Mouse (Mus musculus): ENCODE measurements at regions not wholly inside any gene's neighbourhood (a gene's known extent, or its start where the extent isn't known, plus 50 kb on each side); places are given as distances from the start of the nearest gene placed in this dataset.

DNA sequence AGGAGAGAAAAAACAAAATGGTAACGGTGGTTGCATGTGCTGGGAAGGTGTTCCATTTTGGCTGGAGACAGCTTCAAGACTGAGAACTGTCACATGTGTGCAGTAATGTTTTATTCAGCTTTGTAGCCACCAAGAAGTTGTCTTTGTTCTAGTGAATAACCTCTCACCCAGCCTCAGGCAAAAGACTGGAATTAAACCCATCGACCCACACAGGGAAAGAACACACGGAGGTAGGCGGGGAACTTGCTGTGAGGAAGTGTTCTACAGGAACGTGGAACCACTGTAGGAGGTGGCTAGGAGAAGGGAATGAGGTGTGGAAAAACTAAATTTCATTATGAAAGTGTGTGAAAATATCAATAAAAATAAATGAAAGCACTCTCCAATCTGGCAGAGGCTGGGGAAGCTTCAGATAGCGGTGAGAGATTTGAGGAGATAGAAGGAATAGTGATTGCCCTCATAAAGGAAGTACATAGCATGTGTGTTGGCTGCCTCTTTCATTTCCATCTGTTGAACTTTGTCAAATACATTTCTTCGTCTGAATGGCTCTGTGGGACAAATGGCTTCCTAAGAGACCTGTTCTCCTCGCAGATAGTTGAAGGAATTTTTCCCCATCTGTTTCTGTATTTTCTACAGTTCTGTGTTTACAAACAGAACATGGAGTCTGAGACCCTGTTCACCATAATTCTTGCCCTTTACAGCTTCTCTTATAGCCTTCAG, 286.9 kb upstream of the Zic1 start:
- ATAC-seq (ENCODE audit: insufficient number of reproducible peaks, low FRiP score, low TSS enrichment, low read depth) (no peak), DNase-seq (ENCODE audit: low spot score) (no peak)
- Histone ChIP-seq H3K9me3 (ENCODE audit: control insufficient read depth, low read length) (no peaks in the 10 kb centered on the region), H3K27me3 (ENCODE audit: control insufficient read depth, insufficient read depth, low read length) (no peaks in the 10 kb centered on the region), H3K9ac (ENCODE audit: low read length) (no peak overlapping the region), H3K4me3 (ENCODE audit: low read depth, low read length) (no peak overlapping the region), H3K27ac (replicated peaks; ENCODE audit: low read depth, low read length) (no peak overlapping the region), H3K4me2 (ENCODE audit: low read depth, severe bottlenecking) (no peak overlapping the region), H3K36me3 (ENCODE audit: control insufficient read depth, insufficient read depth, low read length) (no peaks in the 10 kb centered on the region), H3K4me1 (ENCODE audit: control insufficient read depth, insufficient read depth, low read length) (no peaks in the 10 kb centered on the region)
- 75% methylated on average over 8 of the region's 8 CpGs for WGBS

- Histone ChIP-seq H3K27me3 (ENCODE audit: control insufficient read depth, insufficient read depth, low read length) (no peaks in the 10 kb centered on the region), H3K4me1 (ENCODE audit: control insufficient read depth, insufficient read depth, low read length) (no peaks in the 10 kb centered on the region), H3K36me3 (ENCODE audit: control insufficient read depth, insufficient read depth, low read length) (no peaks in the 10 kb centered on the region), H3K9me3 (ENCODE audit: control insufficient read depth, low read length) (no peaks in the 10 kb centered on the region), H3K9ac (ENCODE audit: low read length) (no peak overlapping the region), H3K4me2 (ENCODE audit: low read depth, severe bottlenecking) (no peak overlapping the region), H3K4me3 (ENCODE audit: low read depth, low read length) (no peak overlapping the region), H3K27ac (replicated peaks; ENCODE audit: low read depth, low read length) (no peak overlapping the region)
- ATAC-seq (ENCODE audit: insufficient number of reproducible peaks, low FRiP score, low TSS enrichment, low read depth) (no peak), DNase-seq (ENCODE audit: low spot score) (no peak)
- 85% methylated on average over 2 of the region's 2 CpGs for WGBS
Measured at GRCm38 (mm10) chr9:91610401-91610800, 244.8 kb upstream of the Zic1 start.

DNA sequence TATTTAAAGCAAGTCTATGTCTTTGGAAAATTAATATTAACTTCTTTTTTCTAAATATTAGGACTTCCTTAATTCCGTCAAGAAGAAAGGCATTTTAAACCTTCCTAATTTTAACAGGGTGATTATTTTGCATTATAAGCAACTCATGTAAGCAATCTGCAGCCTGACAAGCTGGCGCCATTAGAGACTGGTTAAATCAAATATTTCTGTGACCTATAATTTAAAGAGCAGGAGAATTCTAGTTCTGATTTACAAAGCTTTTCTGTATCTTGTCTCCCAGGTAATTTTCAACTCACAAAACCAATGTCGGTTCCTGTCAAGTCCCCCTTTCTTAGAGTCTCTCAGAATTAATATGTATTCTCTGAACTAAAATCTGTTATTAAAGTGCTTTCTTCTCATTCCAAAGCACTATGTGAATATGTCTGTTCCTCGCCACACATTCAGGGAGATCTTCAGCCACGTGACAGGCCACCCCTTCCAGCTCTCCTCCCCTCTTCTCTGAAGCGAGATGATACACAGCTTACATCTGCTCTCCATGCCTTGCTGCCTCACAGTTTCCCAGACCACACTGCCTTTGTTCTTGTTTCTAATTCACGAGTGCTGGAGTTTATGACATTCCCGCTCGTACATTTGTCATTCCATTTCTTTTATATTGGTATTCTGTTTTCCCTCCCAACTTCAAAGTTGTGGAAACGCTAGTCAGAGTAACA, 244.0 kb upstream of the Zic1 start:
- 50% methylated on average over 10 of the region's 10 CpGs for WGBS
- Histone ChIP-seq H3K36me3 (ENCODE audit: control insufficient read depth, insufficient read depth, low read length) (no peaks in the 10 kb centered on the region), H3K27me3 (ENCODE audit: control insufficient read depth, insufficient read depth, low read length) (no peaks in the 10 kb centered on the region), H3K4me3 (ENCODE audit: low read depth, low read length) (no peak overlapping the region), H3K9ac (ENCODE audit: low read length) (no peak overlapping the region), H3K4me1 (ENCODE audit: control insufficient read depth, insufficient read depth, low read length) (no peaks in the 10 kb centered on the region), H3K4me2 (ENCODE audit: low read depth, severe bottlenecking) (no peak overlapping the region), H3K27ac (replicated peaks; ENCODE audit: low read depth, low read length) (no peak overlapping the region), H3K9me3 (ENCODE audit: control insufficient read depth, low read length) (no peaks in the 10 kb centered on the region)
- ATAC-seq (ENCODE audit: insufficient number of reproducible peaks, low FRiP score, low TSS enrichment, low read depth) (no peak), DNase-seq (ENCODE audit: low spot score) (peak; percentile 21)

DNA sequence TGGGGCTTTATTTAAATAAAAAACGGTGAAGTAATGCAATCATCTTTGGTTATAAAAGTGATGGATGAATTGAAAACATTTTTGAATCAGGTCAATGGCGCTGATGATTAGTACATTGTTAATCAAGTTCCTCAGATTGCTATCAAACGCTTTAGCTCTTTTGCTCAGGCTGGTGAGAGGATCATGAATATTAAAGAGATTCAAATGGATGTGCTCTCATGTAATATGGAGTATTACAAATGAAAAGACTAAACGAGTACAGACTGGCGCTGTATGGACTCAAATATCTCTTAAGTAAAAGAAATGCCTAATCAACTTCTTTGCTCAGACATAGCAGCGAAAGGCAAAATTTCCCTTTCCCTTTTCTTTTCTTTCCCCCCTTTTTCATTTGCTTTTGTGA, 236.1 kb upstream of the Zic1 start:
- H3K36me3 ChIP-seq (ENCODE audit: control insufficient read depth, insufficient read depth, low read length), result no peaks in the 10 kb centered on the region
- no peaks in the 10 kb centered on the region for H3K27me3 ChIP-seq (ENCODE audit: control insufficient read depth, insufficient read depth, low read length)
- H3K27ac ChIP-seq (replicated peaks; ENCODE audit: low read depth, low read length), result no peak overlapping the region
- no peak overlapping the region for H3K9ac ChIP-seq (ENCODE audit: low read length)
- ATAC-seq (ENCODE audit: insufficient number of reproducible peaks, low FRiP score, low TSS enrichment, low read depth), result no peak
- WGBS, result 80% methylated on average over 6 of the region's 6 CpGs
- no peak overlapping the region for H3K4me3 ChIP-seq (ENCODE audit: low read depth, low read length)
- H3K4me2 ChIP-seq (ENCODE audit: low read depth, severe bottlenecking), result no peak overlapping the region
- no peak for DNase-seq (ENCODE audit: low spot score)
- H3K9me3 ChIP-seq (ENCODE audit: control insufficient read depth, low read length), result no peaks in the 10 kb centered on the region
- H3K4me1 ChIP-seq (ENCODE audit: control insufficient read depth, insufficient read depth, low read length), result no peaks in the 10 kb centered on the region

DNA sequence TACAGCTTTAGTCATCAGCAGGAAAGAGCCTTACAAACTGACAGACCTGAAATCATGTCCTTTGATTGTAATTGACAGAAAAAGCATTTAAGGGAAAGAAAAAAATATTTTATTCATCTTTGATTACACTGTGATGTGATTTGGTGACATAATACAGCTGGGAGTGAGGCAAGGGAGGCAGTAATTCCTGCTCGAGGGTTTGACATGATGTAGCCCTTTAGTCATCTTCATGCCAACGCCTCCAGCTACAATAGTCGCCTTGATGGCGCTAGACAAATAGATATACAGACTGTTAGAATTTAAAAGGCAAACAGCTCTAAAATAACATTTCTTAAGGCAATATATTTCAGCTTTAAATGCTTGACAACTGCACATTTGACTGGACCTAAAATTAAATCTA, 226.3 kb upstream of the Zic1 start:
- Histone ChIP-seq H3K9me3 (ENCODE audit: control insufficient read depth, low read length) (no peaks in the 10 kb centered on the region), H3K4me1 (ENCODE audit: control insufficient read depth, insufficient read depth, low read length) (no peaks in the 10 kb centered on the region), H3K9ac (ENCODE audit: low read length) (no peak overlapping the region), H3K27ac (replicated peaks; ENCODE audit: low read depth, low read length) (no peak overlapping the region), H3K4me2 (ENCODE audit: low read depth, severe bottlenecking) (no peak overlapping the region), H3K36me3 (ENCODE audit: control insufficient read depth, insufficient read depth, low read length) (no peaks in the 10 kb centered on the region), H3K27me3 (ENCODE audit: control insufficient read depth, insufficient read depth, low read length) (no peaks in the 10 kb centered on the region), H3K4me3 (ENCODE audit: low read depth, low read length) (no peak overlapping the region)
- DNase-seq (ENCODE audit: low spot score), result no peak
- ATAC-seq (ENCODE audit: insufficient number of reproducible peaks, low FRiP score, low TSS enrichment, low read depth), result no peak
- 71% methylated on average over 4 of the region's 4 CpGs for WGBS

GRCm38 (mm10) chr9:91588756-91589155, 223.1 kb upstream of the Zic1 start:
- Histone ChIP-seq H3K4me2 (ENCODE audit: low read depth, severe bottlenecking) (no peak overlapping the region), H3K27ac (replicated peaks; ENCODE audit: low read depth, low read length) (no peak overlapping the region), H3K4me3 (ENCODE audit: low read depth, low read length) (no peak overlapping the region), H3K27me3 (ENCODE audit: control insufficient read depth, insufficient read depth, low read length) (no peaks in the 10 kb centered on the region), H3K9me3 (ENCODE audit: control insufficient read depth, low read length) (no peaks in the 10 kb centered on the region), H3K9ac (ENCODE audit: low read length) (no peak overlapping the region), H3K36me3 (ENCODE audit: control insufficient read depth, insufficient read depth, low read length) (no peaks in the 10 kb centered on the region), H3K4me1 (ENCODE audit: control insufficient read depth, insufficient read depth, low read length) (no peaks in the 10 kb centered on the region)
- ATAC-seq (ENCODE audit: insufficient number of reproducible peaks, low FRiP score, low TSS enrichment, low read depth) (no peak), DNase-seq (ENCODE audit: low spot score) (no peak)
- 88% methylated on average over 6 of the region's 6 CpGs for WGBS

GRCm38 (mm10) chr9:91587861-91588260, 222.3 kb upstream of the Zic1 start:
- no peak for ATAC-seq (ENCODE audit: insufficient number of reproducible peaks, low FRiP score, low TSS enrichment, low read depth)

DNA sequence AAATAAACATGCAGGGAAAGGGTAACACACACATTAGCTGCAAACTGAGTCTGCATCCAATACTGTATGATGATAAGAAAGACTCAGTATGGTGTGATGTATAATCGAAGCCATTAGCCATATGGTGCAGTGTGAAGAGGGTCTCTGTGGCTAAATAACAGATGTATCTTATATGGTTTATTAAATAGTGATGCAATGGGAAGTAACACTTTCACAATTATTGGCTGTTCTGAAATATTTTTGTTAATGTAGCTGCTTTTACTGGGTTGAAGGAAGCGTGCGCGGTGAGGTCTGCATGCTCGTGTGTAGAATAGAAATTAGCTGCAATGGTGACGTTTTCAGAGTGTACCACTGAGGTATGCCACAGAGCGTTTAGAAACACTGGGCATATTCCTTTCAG, 221.7 kb upstream of the Zic1 start:
- Histone ChIP-seq H3K9me3 (ENCODE audit: control insufficient read depth, low read length) (no peaks in the 10 kb centered on the region), H3K27me3 (ENCODE audit: control insufficient read depth, insufficient read depth, low read length) (no peaks in the 10 kb centered on the region), H3K9ac (ENCODE audit: low read length) (no peak overlapping the region), H3K4me1 (ENCODE audit: control insufficient read depth, insufficient read depth, low read length) (no peaks in the 10 kb centered on the region), H3K4me2 (ENCODE audit: low read depth, severe bottlenecking) (no peak overlapping the region), H3K4me3 (ENCODE audit: low read depth, low read length) (no peak overlapping the region), H3K36me3 (ENCODE audit: control insufficient read depth, insufficient read depth, low read length) (no peaks in the 10 kb centered on the region), H3K27ac (replicated peaks; ENCODE audit: low read depth, low read length) (no peak overlapping the region)
- no peak for ATAC-seq (ENCODE audit: insufficient number of reproducible peaks, low FRiP score, low TSS enrichment, low read depth)
- no peak for DNase-seq (ENCODE audit: low spot score)
- 89% methylated on average over 7 of the region's 7 CpGs for WGBS

More at GRCm38 (mm10) chr9:91587861-91588260, 222.3 kb upstream of the Zic1 start:
- Histone ChIP-seq H3K4me2 (ENCODE audit: low read depth, severe bottlenecking) (no peak overlapping the region), H3K36me3 (ENCODE audit: control insufficient read depth, insufficient read depth, low read length) (no peaks in the 10 kb centered on the region), H3K9ac (ENCODE audit: low read length) (no peak overlapping the region), H3K27ac (replicated peaks; ENCODE audit: low read depth, low read length) (no peak overlapping the region), H3K27me3 (ENCODE audit: control insufficient read depth, insufficient read depth, low read length) (no peaks in the 10 kb centered on the region), H3K9me3 (ENCODE audit: control insufficient read depth, low read length) (no peaks in the 10 kb centered on the region), H3K4me1 (ENCODE audit: control insufficient read depth, insufficient read depth, low read length) (no peaks in the 10 kb centered on the region), H3K4me3 (ENCODE audit: low read depth, low read length) (no peak overlapping the region)
- 55% methylated on average over 5 of the region's 5 CpGs for WGBS
- DNase-seq (ENCODE audit: low spot score), result no peak

Measured in limb, embryonic 11.5 days (tissue).